Mouse (Mus musculus): ENCODE measurements at regions not wholly inside any gene's neighbourhood (a gene's known extent, or its start where the extent isn't known, plus 50 kb on each side); places are given as distances from the start of the nearest gene placed in this dataset.

DNA sequence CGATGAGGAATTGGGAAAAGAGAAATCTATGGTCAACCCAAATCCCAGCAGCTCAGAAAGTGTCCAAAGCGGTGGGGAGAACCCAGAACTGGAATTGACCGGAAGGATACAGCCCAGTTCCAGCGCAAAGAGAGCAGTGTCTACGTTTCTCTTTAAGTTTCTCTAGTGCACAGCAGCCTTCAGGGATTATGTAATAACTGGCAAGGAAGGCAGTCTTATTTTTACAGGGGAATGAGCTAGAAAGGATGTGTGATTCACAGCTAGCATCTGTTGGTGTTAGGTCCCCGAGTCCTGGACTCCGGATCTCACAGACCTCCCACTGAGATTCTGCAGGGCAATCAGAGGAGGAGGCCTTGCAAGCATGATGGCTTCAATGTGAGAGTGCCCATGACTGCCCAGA lies 121.8 kb downstream of the Sec31a start:
- TF ChIP-seq CTCF (conservative IDR thresholded peaks at IDR 0.05; ENCODE audit: low read length): no peak
- no peak for TF ChIP-seq POU5F1 (IDR thresholded peaks at IDR 0.05; ENCODE audit: borderline replicate concordance, low read length)

All from E14TG2a.4 (cell line).